Mouse (Mus musculus): ENCODE data around the gene Cstl1. TPM values are rescaled to one million over a fixed set of nuclear protein-coding genes. Genes with fewer than 3 reads are reported as not detected.

Gene Cstl1
- not detected for polyA plus RNA-seq (2017; shearing (Covaris generic))

DNA sequence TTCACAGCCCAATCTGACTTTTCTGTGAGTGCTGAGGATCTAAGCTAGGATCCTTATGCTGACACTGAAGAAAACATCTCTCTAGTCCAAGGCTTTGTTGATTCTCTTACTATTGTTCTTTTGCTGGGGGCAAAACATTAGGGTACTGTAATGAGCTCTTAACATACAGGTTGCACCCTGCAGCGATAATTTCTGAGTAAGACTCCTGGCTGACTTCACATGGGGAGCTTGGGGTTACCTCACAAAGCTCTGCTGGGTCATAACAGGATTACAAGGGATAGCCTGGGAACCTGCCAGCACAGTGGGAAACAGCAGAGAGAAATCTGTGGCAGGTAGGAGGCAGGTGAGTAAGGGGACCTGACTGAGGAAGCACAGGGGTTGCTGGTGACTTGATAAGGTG is at the start of gene Cstl1:
Cstl1 (plus strand) TSS at position 301 of the 400 bp plus-strand sequence.

DNA sequence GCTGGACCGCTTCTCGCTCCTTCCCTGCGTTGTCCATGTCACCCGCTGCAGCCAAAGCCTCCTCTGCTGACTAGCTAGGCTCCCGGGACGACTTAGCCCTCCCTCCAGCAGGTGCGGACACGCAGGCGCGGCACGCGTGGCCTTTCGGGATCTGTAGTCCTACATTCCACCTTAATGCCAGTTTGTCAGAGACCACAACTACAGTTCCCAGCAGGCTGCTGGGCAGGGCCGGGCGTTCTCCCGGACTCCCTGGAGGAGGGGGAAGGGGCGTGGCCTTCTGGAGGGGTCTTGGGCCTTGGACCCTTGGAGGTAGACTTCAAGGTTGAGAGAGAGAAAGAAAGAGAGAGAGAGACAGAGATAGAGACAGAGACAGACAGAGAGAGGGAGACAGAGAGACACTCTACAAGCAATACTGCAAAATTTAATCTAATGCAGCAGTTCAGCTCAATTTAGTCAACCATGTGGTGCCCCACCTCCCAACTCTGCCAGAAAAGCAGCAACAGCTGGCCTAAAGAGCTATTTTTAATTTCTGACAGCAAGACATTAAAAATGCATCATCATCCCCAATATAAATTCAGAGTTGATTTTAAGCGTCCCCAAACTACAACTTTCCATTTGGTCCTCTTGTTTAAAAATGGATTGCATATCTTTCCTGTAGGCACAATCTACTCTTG is 17.7 kb upstream of the Cstl1 start, which contains the start of gene Napb:
Napb (minus strand) TSS at position 141 of the 674 bp plus-strand sequence.

DNA sequence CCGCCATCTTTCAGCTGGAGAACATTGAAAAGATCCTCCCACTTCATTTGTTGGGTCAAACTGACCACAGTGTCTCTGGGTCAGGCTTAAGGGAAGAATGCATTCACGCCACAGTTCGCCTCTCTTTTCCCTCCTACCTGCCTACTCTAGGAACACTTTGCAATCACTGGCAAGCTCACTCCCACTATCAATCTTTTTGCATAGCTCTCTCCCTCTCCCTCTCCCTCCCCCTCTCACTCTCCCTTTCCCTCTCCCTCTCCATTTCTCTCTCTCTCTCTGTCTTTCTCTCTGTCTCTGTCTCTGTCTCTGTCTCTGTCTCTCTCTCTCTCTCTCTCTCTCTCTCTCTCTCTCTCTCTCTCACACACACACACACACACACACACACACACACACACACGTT is 21.2 kb downstream of the Cstl1 start, which contains the start of gene Cst11:
Cst11 (minus strand) TSS at position 101 of the 400 bp plus-strand sequence.

DNA sequence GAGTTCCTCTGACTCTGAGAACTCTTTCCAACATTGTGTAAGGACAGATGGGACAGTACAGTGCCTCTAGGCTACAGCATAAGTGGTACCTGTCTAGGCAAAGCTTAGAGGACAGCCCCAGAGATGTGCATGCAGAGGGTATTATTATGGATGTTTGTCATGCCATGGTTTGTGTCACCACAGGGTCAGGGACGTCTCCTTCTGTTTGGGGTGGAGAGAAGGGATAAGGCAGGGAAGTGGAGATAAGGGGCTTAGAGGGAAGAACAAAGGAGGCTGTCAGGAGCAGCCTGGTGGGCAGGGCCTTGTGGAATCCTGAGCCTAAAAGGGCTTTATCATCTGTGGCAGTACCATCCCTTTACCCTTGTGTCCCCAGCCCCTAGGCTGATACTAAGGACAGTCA is 31.6 kb downstream of the Cstl1 start, which contains the start of gene 8030411F24Rik:
8030411F24Rik (plus strand) TSS at position 301 of the 400 bp plus-strand sequence.

DNA sequence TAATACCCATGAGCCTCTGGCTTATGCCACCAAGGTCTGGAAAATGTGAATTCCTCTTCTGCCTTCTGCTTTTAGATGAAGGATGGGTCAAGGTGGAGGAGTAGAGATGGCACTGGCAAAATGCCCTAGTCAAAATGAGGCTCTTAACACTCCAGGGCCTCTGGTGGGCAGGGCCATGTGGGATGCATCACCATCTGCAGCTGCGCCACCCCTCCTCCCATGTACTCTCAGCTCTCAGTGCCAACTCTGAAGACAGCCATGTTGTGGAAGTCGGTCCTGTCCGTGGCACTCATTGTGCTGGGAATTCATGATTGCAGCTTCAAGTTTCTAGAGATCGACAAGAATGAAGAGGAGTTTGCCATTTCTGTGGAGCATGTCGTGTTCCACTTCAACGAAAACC is 39.0 kb downstream of the Cstl1 start, which contains the start of gene Cst12:
Cst12 (plus strand) TSS at position 220 of the 400 bp plus-strand sequence.

DNA sequence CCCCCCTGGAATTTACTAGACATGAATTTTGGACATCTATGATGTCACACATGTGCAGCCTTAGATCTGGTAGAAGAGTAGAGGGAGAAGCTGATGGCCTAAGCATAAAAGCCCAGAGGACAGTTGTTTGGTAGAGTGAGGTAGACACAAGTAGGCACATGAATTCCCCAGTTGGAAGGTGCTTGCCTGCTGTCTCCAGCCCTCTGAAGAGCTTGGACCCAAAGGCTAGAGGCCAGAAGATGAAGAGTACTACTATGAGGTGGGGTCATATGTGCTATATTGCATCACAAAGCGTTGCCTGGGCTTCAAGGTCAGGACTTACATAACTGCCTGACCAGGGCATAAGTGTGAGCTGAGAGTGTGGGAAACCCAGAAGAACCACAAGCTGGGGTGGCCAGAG is 48.3 kb downstream of the Cstl1 start, which contains the start of gene Cst8:
Cst8 (plus strand) TSS at position 301 of the 400 bp plus-strand sequence.

Other genes starting within 250 kb of the Cstl1 start
- gene Nxt1, start 77.8 kb upstream of the Cstl1 start, polyA plus RNA-seq (2017; shearing (Covaris generic)), result 69.9 TPM
- gene Gzf1, start 69.3 kb upstream of the Cstl1 start, polyA plus RNA-seq (2017; shearing (Covaris generic)), result 22.3 TPM
- gene Napb, start 17.9 kb upstream of the Cstl1 start, polyA plus RNA-seq (2017; shearing (Covaris generic)), result 1.9 TPM
- not detected for gene Cst11, start 21.1 kb downstream of the Cstl1 start, polyA plus RNA-seq (2017; shearing (Covaris generic))
- not detected for gene 8030411F24Rik, start 31.7 kb downstream of the Cstl1 start, polyA plus RNA-seq (2017; shearing (Covaris generic))
- gene Cst12, start 39.0 kb downstream of the Cstl1 start, polyA plus RNA-seq (2017; shearing (Covaris generic)), result not detected
- gene Cst8, start 48.4 kb downstream of the Cstl1 start, polyA plus RNA-seq (2017; shearing (Covaris generic)), result not detected
- gene Cst13, start 69.7 kb downstream of the Cstl1 start, polyA plus RNA-seq (2017; shearing (Covaris generic)), result not detected
- gene Cst9, start 84.8 kb downstream of the Cstl1 start, polyA plus RNA-seq (2017; shearing (Covaris generic)), result not detected
- gene 9230104L09Rik, start 114.7 kb downstream of the Cstl1 start, polyA plus RNA-seq (2017; shearing (Covaris generic)), result not detected
- 188 TPM for gene Cst3, start 125.3 kb downstream of the Cstl1 start, polyA plus RNA-seq (2017; shearing (Covaris generic))